Mouse (Mus musculus): ENCODE measurements around the gene Batf3.
A peak's percentile ranks its signal among the peaks of the same experiment; 100 is the strongest.

Gene Batf3

DNA sequence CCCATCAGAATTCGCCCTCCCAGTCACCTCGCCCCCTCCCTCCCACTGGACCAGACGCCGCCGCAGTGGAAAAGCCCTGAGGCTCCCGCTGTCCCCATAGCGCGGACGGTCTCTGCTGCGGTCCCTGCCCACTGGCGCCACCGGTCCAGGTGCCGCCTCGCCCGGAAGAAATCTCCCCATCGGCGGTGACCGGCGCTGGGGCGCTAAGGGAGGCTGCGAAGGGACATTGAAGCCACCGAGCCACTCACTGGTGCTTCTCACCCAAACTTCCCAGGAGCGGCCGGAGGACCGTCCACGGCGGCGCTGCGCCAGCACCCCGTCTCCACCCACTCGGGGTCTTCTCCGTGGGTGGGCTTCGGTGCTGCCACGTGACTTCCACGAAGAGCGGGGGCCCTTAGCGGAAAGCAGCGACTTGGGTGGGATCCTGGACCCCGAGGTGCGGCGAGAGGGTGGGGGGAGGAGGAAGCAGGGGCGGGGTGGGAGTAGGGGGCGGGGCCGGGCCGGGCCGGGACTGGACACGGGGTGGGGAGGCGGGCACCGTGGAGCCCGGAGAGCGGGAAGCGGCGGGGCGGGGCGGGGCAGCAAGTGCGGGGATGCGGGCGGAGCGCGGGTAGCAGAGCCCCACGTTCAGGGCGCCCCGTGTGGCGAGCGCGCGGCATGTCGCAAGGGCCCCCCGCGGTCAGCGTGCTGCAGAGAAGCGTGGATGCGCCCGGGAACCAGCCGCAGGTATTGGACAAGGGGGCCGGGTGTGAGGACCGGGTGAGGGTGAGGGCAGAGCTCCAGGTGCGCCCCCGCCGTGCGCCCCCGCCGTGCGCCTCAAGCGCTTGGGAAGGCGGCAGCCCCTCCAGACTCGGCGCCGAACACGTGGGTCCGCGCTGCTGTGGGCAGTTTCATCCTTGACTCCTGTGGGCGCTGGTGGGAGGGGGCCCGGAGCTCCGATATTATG is at the start of gene Batf3:
TSS of gene Batf3 (plus strand) at position 46 of the 946 bp plus-strand sequence.
- no peak for DNase-seq (ENCODE audit: low read depth, low spot score)

DNA sequence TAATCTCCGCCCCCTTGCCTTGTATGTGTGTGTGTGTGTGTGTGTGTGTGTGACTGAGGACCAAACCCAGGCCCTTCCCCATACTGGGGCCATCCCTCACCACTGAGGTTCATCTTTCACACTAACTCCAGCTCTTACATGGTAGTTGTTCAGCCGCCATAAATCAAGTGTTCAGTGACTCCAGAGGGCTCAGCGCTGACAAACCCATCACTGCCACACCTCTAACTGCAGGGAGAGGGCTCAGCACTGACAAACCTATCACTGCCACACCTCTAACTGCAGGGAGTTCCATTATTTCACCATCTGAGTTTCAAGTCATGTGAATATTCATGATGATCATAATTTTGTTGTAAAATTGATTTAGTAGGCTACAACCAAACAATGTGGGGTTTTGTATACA is 44.1 kb upstream of the Batf3 start:
- no peak for DNase-seq (ENCODE audit: low read depth, low spot score)

DNA sequence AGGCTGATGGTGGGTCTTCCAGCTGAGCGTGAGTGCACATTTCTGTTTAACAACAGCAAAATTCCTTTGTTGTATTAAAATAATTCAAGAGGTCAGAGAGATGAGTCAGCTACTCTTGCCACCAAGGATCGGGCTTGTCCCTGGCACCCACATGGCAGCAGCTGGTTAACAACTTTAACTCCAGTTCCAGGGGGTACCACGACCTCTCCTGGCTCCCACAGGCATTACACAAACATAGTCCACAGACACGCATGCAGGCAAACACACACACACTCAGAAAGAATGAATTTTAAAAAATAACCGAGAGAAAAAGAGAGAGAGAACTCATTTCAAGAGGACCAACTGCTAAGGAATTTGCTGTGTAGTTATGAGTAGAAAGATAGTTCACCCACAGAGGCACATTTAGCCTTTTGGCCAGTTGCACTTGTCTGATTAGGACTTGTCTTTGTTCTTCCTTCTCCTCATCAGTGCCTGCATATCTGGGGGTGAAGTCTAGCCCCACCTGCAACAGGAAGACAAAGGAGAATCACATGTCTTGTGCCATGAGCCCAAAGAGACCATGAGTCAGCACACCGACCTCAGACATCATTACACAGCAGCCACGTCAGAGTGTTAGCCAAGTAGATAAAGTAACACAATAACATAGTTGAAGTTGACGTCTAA is 42.6 kb upstream of the Batf3 start:
- DNase-seq (ENCODE audit: low read depth, low spot score) = no peak

DNA sequence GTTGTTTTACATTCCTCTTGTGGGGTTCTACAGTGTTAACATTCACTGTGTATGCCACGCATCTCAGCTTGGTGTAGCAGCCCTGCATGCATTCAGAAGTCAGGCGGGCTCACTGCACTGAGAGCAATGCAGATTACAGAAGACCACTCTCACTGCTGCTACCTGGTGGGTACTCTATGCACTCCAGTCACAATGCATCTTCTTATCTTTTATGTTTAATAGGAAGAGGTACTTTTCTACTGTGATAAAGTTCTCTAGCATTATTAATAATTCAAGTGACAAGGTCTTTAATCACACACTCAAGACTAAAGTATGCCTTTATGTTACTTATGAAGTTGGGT is 42.1 kb upstream of the Batf3 start:
- DNase-seq (ENCODE audit: low read depth, low spot score) = no peak

DNA sequence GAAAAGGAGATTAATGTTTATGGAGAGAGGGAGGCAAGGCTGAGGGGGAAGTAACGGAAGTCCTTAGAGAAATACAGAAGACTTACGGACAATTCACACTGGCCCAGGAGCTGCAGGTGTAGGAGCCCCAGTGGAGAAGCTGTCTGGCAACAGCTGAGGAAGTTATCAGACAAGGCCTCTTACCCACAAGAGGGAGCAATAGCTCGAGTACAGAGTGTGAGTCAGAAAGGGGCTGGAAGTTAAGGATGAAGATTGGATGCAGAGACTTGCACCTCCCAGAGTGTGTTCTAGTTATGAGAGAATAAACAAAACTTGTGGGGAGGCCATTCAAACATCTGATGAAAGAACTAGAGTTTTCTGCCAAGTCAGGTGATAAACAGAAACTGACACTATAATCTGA is 40.2 kb upstream of the Batf3 start:
- DNase-seq (ENCODE audit: low read depth, low spot score) = peak; percentile 25

DNA sequence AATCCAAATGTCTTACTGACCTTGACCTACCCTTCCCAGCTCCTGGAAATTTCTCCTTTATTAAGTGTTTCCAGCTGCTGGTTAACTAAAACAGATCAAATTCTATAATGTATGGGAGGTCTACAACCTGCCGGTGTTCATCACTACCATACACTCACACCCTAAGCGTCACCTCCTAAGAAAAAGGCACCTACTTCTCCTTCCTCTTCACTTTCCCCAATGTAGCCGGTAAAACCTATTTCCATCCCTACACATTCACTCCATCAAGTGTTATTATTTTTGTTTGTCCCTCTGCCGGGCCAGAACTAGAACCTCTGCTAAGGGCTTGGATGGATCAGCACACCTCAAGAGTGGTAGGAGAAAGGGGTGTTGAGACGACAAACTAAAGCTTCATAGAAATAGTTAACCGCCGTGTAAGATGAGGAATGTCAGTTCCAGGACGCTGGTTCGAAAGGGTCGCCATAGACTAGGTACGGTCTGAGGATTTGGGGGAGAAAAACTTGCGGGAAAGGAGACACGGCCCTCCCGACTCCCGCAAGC is 35.3 kb upstream of the Batf3 start:
- DNase-seq (ENCODE audit: low read depth, low spot score) = no peak

DNA sequence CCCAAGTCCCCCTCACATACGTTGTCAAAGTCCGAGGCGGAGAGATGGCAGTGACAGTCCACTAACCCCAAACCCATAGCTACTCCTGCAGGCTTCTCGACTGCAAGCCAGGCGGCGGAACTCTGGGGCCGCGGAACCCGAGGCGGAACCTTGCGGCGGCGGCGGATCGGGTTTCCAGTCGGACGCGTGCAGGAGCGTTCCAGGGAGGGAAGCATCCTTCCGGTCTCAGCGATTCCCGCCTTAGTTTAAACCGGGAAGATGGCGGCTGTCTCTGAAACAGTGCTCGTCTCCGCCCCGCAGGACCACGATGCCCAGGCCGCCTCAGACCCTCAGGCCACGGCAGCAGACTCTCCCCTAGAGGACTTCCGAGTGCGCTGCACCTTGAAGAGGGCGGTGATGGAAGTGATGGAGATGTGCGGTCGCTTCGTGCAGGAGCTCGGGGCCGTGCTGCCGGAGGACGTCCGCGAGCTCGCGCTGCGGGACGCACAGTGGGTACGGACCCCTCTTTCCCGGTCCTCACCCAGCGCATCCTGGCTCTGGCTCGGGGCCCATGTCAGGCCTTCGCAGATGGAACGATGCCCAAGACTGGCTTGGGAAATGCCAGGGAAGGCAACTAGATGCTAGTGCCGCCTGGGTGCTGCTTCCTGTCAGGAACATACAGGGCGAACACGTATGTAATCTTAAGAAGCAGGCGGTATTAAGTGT is 34.7 kb upstream of the Batf3 start, which contains the start of the genes Tatdn3 and Nsl1:
TSS of gene Tatdn3 (minus strand) at position 152 of the 705 bp plus-strand sequence.
TSS of gene Nsl1 (plus strand) at position 232 of the 705 bp plus-strand sequence.
- DNase-seq (ENCODE audit: low read depth, low spot score) = peak; percentile 92

DNA sequence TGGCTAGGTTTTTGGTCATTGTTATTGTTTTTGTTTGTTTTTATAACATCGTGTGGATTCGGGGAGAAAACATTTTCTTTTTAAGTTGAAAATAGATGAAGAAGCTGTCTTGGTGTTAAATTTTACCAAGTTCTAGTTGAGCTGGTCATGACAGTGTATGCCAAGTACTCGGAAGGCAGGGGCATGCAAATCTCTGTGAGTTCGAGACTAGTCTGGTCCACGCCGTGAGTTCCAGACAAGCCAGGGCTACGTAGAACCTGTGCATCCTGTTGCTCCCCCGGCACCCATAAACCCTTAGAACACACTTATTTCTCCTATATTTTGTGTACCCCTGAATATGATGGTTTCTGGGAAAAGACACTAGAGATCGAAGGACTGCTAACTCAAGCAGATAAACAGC is 33.9 kb upstream of the Batf3 start:
- no peak for DNase-seq (ENCODE audit: low read depth, low spot score)

DNA sequence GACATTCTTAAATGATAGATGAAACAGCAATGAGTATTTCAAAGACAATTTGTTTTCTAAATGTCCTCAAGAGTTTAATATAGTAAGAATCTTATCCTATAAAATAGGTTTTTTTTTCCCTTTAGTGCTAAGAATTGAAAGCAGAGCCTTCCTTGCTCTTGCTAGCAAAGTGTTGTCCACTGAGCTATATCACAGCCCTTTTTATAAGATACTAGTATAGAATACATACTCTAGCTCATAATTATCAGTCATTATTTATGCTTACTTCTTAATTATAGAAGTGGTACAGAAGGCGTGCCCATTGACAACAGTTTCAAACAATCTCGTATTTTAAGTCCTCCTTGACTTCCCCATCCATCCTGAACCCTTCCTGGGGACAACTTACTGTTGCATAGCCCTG is 33.1 kb upstream of the Batf3 start:
- no peak for DNase-seq (ENCODE audit: low read depth, low spot score)

DNA sequence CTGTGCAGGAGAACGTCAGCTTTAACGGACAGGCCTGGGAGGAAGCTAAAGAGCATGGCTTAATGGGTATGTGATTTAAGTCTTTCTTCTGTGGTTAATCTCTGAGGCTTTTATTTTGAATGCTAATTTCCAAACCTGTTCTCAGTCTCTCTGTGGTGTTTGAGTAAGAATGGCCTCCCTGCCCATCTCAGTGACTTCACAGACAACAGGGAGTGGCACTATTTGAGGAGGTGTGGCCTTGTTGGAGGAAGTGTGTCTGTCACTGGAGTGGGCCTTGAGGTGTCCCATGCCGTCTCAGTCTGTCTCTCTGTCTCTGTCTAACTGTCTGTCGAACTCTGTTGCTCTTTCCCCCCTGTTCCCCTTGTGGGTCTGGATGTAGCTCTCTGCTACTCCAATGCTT is 32.5 kb upstream of the Batf3 start:
- no peak for DNase-seq (ENCODE audit: low read depth, low spot score)

DNA sequence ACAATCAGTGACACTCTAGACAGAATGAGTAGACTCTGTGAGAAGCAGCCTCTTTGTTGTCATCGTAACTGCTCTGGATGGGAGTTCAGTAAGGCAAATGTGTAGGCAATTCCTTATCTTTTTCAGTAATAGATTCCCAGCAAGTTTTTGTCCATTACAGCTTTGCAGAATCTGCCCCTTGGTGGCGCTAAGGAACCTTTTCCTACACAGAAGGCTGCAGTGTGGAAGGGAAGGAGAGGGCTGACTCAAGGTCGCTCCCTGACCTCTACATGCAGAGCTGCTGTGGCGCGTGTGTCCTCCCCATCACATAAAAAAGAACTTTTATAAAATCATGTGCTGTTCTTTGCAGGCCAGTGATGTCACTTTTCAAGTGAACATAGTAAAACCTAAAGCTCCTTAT is 29.3 kb upstream of the Batf3 start:
- DNase-seq (ENCODE audit: low read depth, low spot score) = no peak

DNA sequence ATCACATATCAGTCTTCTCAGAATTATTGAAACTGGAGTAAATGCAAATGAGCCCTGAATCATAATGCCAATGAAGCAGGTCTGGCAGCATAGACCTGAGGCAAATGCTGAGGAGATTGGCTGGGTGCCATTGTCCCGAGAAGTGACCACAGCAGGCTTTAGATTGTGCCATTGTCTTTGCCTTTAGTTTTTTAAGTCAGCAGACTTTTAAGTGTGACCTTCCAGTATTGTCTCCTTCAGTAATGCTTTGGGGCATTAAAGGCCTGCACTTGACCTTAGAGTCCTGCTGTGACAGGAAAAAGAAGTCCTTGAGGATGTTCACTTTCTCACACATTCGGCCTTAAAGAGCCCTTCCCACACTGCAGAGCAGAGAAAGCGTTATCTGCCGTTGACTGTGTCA is 27.4 kb upstream of the Batf3 start:
- no peak for DNase-seq (ENCODE audit: low read depth, low spot score)

DNA sequence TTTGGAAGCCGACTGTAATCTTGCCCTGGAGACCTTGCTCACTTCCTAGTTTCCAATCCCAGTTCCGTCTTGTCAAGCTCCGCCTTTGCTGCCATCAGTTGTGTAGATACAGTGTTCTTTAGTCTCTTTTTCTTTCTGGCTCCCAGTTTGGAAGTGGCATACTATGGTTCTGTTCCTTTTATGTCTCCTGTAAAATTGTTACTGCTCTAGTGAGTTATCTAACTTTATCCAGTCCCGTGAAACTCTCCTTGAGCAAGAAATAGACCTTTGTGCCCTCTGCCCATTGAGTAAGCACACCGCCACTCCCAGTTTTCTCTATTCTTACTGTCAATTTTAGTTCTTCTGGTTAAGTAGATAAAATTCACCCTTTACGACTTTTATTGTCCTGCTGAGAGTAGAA is 26.0 kb upstream of the Batf3 start:
- DNase-seq (ENCODE audit: low read depth, low spot score) = peak; percentile 17

DNA sequence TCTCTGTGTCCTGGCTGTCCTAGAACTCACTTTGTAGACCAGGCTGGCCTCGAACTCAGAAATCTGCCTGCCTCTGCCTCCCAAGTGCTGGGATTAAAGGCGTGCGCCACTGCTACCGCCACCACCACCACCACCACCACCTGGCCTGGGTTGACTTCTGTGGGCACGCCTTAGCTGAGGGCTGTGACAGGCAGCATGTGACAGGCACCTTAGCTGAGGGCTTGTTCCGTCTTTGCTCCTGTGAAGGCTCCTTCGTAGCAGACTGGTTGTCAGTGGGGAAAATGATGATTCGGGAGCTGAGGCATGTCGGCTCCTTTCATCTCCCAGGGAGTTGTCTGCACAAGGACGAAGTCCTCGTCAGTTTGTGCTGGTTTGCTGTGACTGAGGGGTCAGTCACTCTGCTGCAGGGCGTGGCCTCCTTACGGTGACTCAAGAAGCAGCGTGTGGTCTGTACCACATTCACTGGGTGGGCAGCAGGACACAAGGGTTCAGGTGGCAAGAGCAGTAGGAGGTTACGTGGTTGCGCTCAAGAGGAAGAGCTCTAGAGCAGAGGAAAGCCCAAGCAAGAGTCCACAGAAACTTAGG is 25.2 kb upstream of the Batf3 start:
- no peak for DNase-seq (ENCODE audit: low read depth, low spot score)

DNA sequence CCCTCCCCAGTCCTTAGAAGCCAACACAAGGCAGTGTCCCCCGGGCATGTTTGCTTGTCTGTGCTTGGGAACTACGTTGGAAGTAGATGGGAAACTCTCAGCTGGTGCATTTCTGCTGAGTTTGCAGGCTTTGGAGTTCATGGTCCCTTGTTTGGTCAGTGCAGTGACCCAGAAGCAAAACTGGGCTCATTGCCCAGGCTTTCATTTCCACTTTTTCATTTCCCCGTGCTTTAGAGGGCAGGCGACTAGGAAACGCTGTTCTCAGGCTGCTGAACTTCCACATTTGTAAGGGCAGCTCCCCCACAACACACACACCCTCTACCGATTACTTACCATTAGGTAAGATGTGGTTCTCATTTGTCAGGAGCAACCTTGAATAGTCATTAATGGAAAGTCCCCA is 24.6 kb upstream of the Batf3 start:
- peak; percentile 65 for DNase-seq (ENCODE audit: low read depth, low spot score)

DNA sequence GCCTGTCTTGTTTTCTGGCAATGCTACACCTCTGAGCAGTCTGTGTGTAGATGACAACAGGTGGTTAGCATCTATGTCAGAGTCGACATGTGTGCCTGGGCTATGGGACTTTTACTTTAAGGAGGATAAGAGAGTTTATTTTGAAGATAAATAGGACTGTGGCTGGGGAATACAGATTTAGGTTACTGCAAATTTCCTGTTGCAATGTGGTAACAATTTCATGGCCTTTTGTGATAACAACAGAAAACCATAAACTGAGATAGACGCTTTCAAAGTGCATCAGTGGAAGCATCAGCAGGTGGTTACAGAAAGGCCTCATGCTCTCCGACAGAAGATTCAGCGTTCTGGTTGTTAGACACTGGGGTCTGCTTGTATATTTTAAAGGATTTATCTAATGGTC is 24.2 kb upstream of the Batf3 start:
- no peak for DNase-seq (ENCODE audit: low read depth, low spot score)

DNA sequence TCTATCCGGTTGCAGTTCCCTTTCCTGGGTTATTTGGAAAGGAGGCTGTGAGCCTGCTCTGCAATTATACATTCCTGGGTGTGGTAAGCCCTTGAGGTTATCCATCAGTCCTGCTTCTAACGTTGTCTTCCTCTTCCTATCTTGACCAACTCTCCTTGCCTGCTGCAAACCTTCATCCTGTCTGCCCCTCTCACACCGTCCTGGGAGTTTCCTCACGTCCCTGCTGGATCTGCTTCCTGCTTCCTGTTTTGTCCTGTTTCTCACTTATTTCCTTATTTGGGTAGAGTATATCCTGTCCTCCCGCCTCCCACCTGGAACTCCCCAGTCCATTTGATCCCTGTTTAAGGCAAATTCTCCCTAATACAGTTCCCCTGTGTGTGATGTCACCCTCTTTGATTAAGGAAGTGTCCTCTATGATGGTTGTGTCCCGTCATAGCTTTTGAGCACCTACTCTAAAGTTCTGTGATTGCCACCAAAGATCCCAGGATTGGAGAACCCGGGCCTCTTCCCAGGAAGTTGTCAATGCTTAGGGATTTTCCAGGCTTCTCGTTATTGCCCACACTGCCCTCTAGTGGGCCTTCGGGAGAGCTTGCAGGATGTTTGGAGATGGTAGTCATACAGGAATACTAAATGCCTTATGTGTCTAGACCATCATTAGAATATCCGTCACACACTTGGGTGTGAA is 22.3 kb upstream of the Batf3 start:
- peak; percentile 82 for DNase-seq (ENCODE audit: low read depth, low spot score)

DNA sequence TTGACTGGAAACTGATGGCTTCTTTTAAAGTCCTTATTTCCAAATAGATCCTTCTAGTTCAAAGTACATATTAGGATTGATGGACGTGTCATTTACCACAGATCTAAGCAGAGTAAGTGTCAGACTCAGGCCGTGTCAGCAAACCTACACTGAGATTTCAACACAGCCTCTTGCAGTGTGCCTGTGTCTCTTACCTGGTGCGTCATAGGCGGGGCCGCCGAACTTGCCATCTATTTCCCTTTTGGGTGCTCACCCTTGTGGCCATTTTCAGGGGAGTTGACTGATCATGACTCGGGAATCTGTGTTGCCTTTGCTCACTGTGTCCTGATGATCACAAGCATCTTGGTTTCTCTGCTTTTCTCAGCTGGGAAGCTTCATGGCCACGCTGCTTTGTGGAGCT is 14.4 kb upstream of the Batf3 start:
- no peak for DNase-seq (ENCODE audit: low read depth, low spot score)

DNA sequence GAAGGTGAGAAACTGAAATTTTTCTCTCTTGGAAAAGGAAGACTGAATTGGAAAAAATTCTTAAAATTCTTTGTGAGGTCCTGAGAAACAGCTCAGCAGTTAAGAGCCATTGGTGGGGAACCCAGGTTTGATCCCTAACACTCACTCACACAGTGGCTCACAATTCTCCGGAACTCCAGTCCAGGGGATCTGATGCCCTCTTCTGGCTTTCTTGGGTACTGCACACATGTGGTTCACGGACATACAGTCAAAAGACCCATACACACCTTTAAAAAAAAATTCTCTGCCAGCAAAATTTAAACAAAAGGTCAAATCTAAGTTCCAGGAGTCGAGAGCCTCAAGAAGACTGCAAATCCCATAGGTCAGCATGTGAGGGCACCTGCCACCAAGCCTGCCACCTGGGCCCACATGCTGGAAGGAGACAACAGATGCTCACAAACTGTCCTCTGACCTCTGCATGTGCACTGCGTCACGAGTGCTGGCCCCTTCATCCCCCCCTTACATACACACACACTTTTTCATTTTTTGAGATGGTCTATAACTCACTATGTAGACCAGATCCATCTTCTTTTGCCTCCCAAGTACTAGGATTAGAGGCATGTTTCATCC is 12.6 kb upstream of the Batf3 start:
- DNase-seq (ENCODE audit: low read depth, low spot score) = no peak

DNA sequence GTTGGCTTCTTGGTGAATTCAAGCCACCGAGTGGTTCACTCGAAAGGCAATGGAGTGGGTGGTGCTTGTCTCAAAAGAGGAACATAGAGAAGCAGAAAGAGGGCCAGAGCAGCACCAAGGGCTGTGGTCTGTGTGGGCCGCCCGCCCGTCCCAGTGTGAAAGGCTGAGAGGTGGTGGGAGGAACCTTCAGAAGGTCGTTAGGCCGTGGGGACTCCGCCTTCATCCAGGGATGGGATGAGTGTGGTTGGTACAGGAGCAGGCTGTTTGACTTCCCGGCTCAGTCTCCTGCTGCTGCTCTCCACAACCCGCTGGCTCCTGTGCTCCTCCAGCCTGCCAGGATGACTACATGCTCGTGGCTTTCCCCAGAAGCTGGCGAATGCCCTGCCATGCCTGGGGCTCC is 12.1 kb upstream of the Batf3 start:
- no peak for DNase-seq (ENCODE audit: low read depth, low spot score)

Data from brain, adult 2 months (tissue).